Mouse (Mus musculus) liver, embryonic 12.5 days (tissue): ENCODE results near the gene Mx1. TPM values are rescaled to one million over a fixed set of nuclear protein-coding genes. Genes with fewer than 3 reads are reported as not detected.

Experiments used
- ATAC-seq: fragments of 200-750 bp; cut with Nextera tagmentation; 2 replicates; pipeline ENCODE4 v1.8.0; 2017; ENCODE audit warnings: moderate number of reproducible peaks, mild to moderate bottlenecking, moderate library complexity
- H3K27ac ChIP-seq: fragments of 300-500 bp; sonication (generic); 2 replicates; pipeline ENCODE4 v1.5.1; 2016; ENCODE audit warnings: mild to moderate bottlenecking
- H3K27me3 ChIP-seq: fragments of 300-500 bp; sonication (generic); replicated peaks from 2 replicates; pipeline ENCODE4 v1.6.1; 2016; ENCODE audit warnings: mild to moderate bottlenecking, moderate library complexity
- H3K36me3 ChIP-seq: fragments of 300-500 bp; sonication (generic); 2 replicates; pipeline ENCODE4 v1.6.1; 2016; ENCODE audit warnings: mild to moderate bottlenecking, moderate library complexity
- H3K4me1 ChIP-seq: fragments of 300-500 bp; sonication (generic); 2 replicates; pipeline ENCODE4 v1.6.1; 2016
- H3K4me2 ChIP-seq: fragments of 300-500 bp; sonication (generic); 2 replicates; pipeline ENCODE4 v1.6.1; 2016; ENCODE audit warnings: mild to moderate bottlenecking, moderate library complexity
- H3K4me3 ChIP-seq: fragments of 300-500 bp; sonication (generic); 2 replicates; pipeline ENCODE4 v1.5.1; 2016; ENCODE audit warnings: mild to moderate bottlenecking, moderate library complexity
- H3K9ac ChIP-seq: fragments of 300-500 bp; sonication (generic); 2 replicates; pipeline ENCODE4 v1.6.1; 2016; ENCODE audit warnings: mild to moderate bottlenecking, moderate library complexity
- H3K9me3 ChIP-seq: fragments of 300-500 bp; sonication (generic); replicated peaks from 2 replicates; pipeline ENCODE4 v1.6.1; 2016; ENCODE audit warnings: mild to moderate bottlenecking, moderate library complexity
- WGBS: fragments of 180-500 bp; shearing (Covaris S2); methylation state at CpG from one replicate; pipeline ENCODE4 v1.1.7; 2016; ENCODE audit not compliant: insufficient replicate concordance; 5-methylcytosine and 5-hydroxymethylcytosine counted together
- polyA plus RNA-seq: library from polyadenylated mRNA; unstranded; fragments of >200 nt; fragmentation: Nextera tagmentation; extraction: Ambion mirVana; gene quantifications from 2 replicates; pipeline ENCODE4 v1.2.1, GENCODE M21; 2016

Gene Mx1
- polyA plus RNA-seq, 1 experiment from 2014 or later, result 0.20 TPM

DNA sequence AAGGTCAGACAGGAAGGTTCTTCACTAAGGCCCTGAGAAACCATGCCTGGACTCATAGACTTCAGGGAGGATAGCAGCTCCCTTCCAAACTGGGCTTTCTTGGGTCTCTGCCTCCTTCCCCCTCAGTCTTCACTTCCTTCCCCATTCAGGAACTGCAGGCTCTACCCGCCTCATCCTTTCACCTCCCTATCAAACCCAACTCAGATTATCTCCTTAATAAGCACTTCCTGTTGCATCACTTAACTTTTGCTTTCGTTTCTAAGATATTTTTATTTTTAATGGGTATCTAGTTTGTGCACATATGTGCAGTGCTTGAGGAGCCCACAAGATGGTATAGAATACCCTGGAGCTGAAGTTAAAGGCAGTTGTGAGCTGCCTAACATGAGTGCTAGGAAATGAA lies 15.9 kb upstream of the Mx1 start:
- Histone ChIP-seq H3K27ac (no peak overlapping the region), H3K4me2 (no peak overlapping the region)
- WGBS, result 7% methylated on average over 2 of the region's 2 CpGs

DNA sequence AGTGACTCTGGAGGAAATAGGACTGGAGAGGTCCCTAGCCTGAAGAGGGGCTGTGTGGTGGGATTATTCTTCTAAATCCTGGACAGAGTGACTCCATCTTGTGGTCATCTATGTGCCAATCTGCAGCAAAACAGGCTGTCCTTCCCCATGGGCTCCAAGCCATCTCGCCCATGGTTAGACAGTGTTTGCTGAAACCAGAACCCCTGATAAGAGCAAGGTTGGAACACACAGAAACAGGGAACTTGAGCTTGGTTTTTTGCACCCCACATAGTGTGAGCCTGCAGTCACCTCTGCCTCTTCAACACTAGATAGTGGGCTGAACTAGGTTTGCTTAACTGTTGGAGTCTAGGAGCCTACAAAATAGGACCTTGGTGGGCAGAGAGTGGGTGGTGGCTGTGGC lies 13.8 kb upstream of the Mx1 start:
- H3K9ac ChIP-seq, result no peak overlapping the region
- H3K4me3 ChIP-seq, result no peak overlapping the region
- H3K27me3 ChIP-seq, result no peaks in the 10 kb centered on the region
- ATAC-seq, result no peak
- no peaks in the 10 kb centered on the region for H3K4me1 ChIP-seq
- 23% methylated on average over 1 of the region's 1 CpGs for WGBS
- no peak overlapping the region for H3K4me2 ChIP-seq
- no peak overlapping the region for H3K27ac ChIP-seq
- H3K9me3 ChIP-seq, result no peaks in the 10 kb centered on the region
- no peaks in the 10 kb centered on the region for H3K36me3 ChIP-seq

More for the DNA sequence above, 15.9 kb upstream of the Mx1 start:
- Histone ChIP-seq H3K9ac (no peak overlapping the region), H3K9me3 (no peaks in the 10 kb centered on the region), H3K4me3 (no peak overlapping the region), H3K4me1 (no peaks in the 10 kb centered on the region), H3K27me3 (no peaks in the 10 kb centered on the region), H3K36me3 (no peaks in the 10 kb centered on the region)
- no peak for ATAC-seq

GRCm38 (mm10) chr16:97475581-97475980 lies 12.9 kb upstream of the Mx1 start:
- H3K27me3 ChIP-seq, result no peaks in the 10 kb centered on the region
- H3K4me1 ChIP-seq, result no peaks in the 10 kb centered on the region
- no peak overlapping the region for H3K27ac ChIP-seq
- no peaks in the 10 kb centered on the region for H3K36me3 ChIP-seq
- no peak overlapping the region for H3K4me2 ChIP-seq
- 75% methylated on average over 3 of the region's 3 CpGs for WGBS
- no peaks in the 10 kb centered on the region for H3K9me3 ChIP-seq
- H3K4me3 ChIP-seq, result no peak overlapping the region
- H3K9ac ChIP-seq, result no peak overlapping the region
- ATAC-seq, result no peak

GRCm38 (mm10) chr16:97474671-97475070 lies 12.0 kb upstream of the Mx1 start:
- no peaks in the 10 kb centered on the region for H3K9me3 ChIP-seq
- H3K4me3 ChIP-seq, result no peak overlapping the region
- no peaks in the 10 kb centered on the region for H3K27me3 ChIP-seq
- no peaks in the 10 kb centered on the region for H3K36me3 ChIP-seq
- ATAC-seq, result no peak
- 52% methylated on average over 2 of the region's 2 CpGs for WGBS
- no peak overlapping the region for H3K27ac ChIP-seq
- no peak overlapping the region for H3K9ac ChIP-seq
- no peak overlapping the region for H3K4me2 ChIP-seq
- no peaks in the 10 kb centered on the region for H3K4me1 ChIP-seq

DNA sequence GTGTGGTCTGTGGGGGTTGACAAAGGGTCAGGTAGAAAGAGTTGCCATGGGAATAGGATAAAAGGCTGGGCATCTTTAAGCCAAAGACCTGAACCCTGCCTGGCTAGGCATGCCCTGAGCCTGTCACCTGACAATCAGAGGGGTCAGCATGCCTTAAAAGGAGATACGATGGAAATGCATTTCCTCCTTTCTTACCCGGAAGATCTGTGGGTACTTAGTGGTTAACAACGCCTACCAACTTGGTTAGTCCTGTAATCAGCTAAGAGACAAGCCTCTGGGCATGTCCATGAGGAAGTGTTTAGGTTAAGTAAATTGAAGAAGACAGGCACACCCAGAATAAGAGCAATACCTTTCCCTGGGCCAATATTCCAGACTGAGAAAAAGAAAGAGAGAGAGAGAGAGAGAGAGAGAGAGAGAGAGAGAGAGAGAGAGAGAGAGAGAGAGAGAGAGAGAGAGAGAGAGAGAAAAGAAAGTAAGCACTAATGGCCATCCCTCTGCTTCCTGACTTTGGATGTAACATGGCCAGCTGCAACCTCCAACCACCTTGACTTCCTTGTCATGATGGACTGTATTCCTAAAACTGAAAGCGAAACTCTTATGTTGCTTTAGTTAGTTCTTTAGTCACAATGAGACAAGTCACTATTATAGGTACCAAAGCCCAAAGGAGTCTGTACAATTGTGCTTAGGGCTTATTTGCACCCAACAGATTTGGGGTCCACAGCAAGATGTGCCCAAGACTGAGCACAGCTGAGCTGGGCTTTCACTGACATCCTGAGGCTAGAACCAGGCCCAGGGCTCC lies 5.5 kb upstream of the Mx1 start:
- no peaks in the 10 kb centered on the region for H3K36me3 ChIP-seq
- no peak overlapping the region for H3K4me2 ChIP-seq
- H3K27ac ChIP-seq, result no peak overlapping the region
- WGBS, result 33% methylated on average over 4 of the region's 4 CpGs
- H3K9ac ChIP-seq, result no peak overlapping the region
- no peaks in the 10 kb centered on the region for H3K9me3 ChIP-seq
- ATAC-seq, result no peak
- H3K4me1 ChIP-seq, result no peaks in the 10 kb centered on the region
- H3K27me3 ChIP-seq, result no peaks in the 10 kb centered on the region
- no peak overlapping the region for H3K4me3 ChIP-seq

GRCm38 (mm10) chr16:97467472-97467871 lies 4.8 kb upstream of the Mx1 start:
- H3K36me3 ChIP-seq, result no peaks in the 10 kb centered on the region
- ATAC-seq, result no peak
- H3K9me3 ChIP-seq, result no peaks in the 10 kb centered on the region
- no peak overlapping the region for H3K4me2 ChIP-seq
- WGBS, result 54% methylated on average over 3 of the region's 3 CpGs
- H3K4me3 ChIP-seq, result no peak overlapping the region
- no peaks in the 10 kb centered on the region for H3K4me1 ChIP-seq
- H3K9ac ChIP-seq, result no peak overlapping the region
- no peaks in the 10 kb centered on the region for H3K27me3 ChIP-seq
- no peak overlapping the region for H3K27ac ChIP-seq

- WGBS, result 37% methylated on average over 4 of the region's 4 CpGs
- H3K27me3 ChIP-seq, result no peaks in the 10 kb centered on the region
- no peak overlapping the region for H3K27ac ChIP-seq
- H3K4me3 ChIP-seq, result no peak overlapping the region
- no peak overlapping the region for H3K4me2 ChIP-seq
- ATAC-seq, result no peak
- H3K9ac ChIP-seq, result no peak overlapping the region
- H3K4me1 ChIP-seq, result no peaks in the 10 kb centered on the region
- no peaks in the 10 kb centered on the region for H3K9me3 ChIP-seq
- H3K36me3 ChIP-seq, result no peaks in the 10 kb centered on the region
Observed at GRCm38 (mm10) chr16:97466182-97466957, 3.7 kb upstream of the Mx1 start.

DNA sequence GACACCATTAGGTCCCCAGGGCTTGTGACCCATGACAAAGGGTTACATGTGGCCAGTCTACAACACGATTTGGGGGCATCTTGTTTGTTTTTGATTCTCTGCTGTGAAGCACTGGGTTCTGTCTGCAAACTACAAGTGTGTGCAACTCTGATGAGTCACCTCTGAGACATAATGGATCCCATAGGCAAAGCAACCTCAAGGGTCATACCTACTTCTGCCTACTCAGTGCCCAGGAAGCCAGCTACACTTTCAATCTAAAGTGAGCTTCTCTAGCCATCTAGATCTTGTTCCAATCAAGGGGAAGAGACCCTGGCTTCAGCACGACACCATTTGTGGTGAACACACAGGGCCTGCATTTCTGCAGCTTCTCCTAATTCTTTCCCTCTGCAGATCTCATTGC lies 1.4 kb downstream of the Mx1 start:
- no peak overlapping the region for H3K27ac ChIP-seq
- H3K4me3 ChIP-seq, result no peak overlapping the region
- 42% methylated on average over 2 of the region's 2 CpGs for WGBS
- no peak overlapping the region for H3K9ac ChIP-seq
- no peaks in the 10 kb centered on the region for H3K36me3 ChIP-seq
- no peaks in the 10 kb centered on the region for H3K27me3 ChIP-seq
- no peaks in the 10 kb centered on the region for H3K9me3 ChIP-seq
- no peak for ATAC-seq
- no peaks in the 10 kb centered on the region for H3K4me1 ChIP-seq
- no peak overlapping the region for H3K4me2 ChIP-seq

DNA sequence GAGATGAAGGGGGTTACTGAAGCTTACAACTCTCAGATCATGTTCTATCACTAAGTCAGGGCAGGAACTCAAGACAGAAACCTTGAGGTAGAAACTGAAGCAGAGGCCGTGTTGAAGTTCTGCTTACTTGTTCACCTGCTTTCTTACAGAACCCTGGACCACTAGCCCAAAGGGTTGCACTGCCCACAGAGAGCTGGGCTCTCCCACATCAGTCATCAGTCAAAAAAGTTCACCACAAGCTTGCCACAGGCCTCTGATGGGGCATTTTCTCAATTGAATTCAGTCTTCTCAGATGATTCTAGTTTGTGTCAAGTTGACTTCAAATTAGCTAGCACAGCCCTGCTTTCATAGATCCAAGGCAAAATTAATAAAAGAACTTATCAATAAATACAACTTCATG lies 2.9 kb downstream of the Mx1 start:
- Histone ChIP-seq H3K36me3 (no peaks in the 10 kb centered on the region), H3K27ac (no peak overlapping the region), H3K4me3 (no peak overlapping the region), H3K27me3 (no peaks in the 10 kb centered on the region), H3K9ac (no peak overlapping the region), H3K4me2 (no peak overlapping the region), H3K9me3 (no peaks in the 10 kb centered on the region), H3K4me1 (no peaks in the 10 kb centered on the region)
- 55% methylated on average over 1 of the region's 1 CpGs for WGBS
- ATAC-seq, result no peak

GRCm38 (mm10) chr16:97447386-97447785 lies 15.3 kb downstream of the Mx1 start:
- Histone ChIP-seq H3K4me3 (no peak overlapping the region), H3K9me3 (no peaks in the 10 kb centered on the region), H3K9ac (no peak overlapping the region), H3K4me2 (no peak overlapping the region), H3K36me3 (no peaks in the 10 kb centered on the region), H3K4me1 (no peaks in the 10 kb centered on the region), H3K27me3 (no peaks in the 10 kb centered on the region), H3K27ac (no peak overlapping the region)
- ATAC-seq, result no peak

- H3K4me2 ChIP-seq, result no peak overlapping the region
- no peak overlapping the region for H3K9ac ChIP-seq
- 36% methylated on average over 14 of the region's 14 CpGs for WGBS
- H3K27ac ChIP-seq, result no peak overlapping the region
- H3K9me3 ChIP-seq, result no peaks in the 10 kb centered on the region
- H3K4me3 ChIP-seq, result no peak overlapping the region
- no peaks in the 10 kb centered on the region for H3K27me3 ChIP-seq
- no peaks in the 10 kb centered on the region for H3K36me3 ChIP-seq
- ATAC-seq, result no peak
- H3K4me1 ChIP-seq, result no peaks in the 10 kb centered on the region
Observed at GRCm38 (mm10) chr16:97443670-97444263, 18.9 kb downstream of the Mx1 start.

GRCm38 (mm10) chr16:97441967-97442366 lies 20.7 kb downstream of the Mx1 start:
- no peak overlapping the region for H3K9ac ChIP-seq
- H3K4me1 ChIP-seq, result no peaks in the 10 kb centered on the region
- no peaks in the 10 kb centered on the region for H3K36me3 ChIP-seq
- H3K9me3 ChIP-seq, result no peaks in the 10 kb centered on the region
- no peaks in the 10 kb centered on the region for H3K27me3 ChIP-seq
- no peak overlapping the region for H3K27ac ChIP-seq
- ATAC-seq, result no peak
- H3K4me2 ChIP-seq, result no peak overlapping the region
- WGBS, result 73% methylated on average over 9 of the region's 9 CpGs
- H3K4me3 ChIP-seq, result no peak overlapping the region
